Mouse (Mus musculus) liver, postnatal 0 days (tissue): ENCODE data around the gene Gpr142.

Experiments used
- CTCF ChIP-seq: sonication (generic); IDR thresholded peaks from 2 replicates; pipeline ENCODE4 v1.5.1; 2016; ENCODE audit warnings: antibody characterized with exemption, low read depth
- EP300 ChIP-seq: IDR thresholded peaks from 2 replicates; pipeline ENCODE4 v1.6.1; 2016; ENCODE audit warnings: antibody characterized with exemption, low read depth, mild to moderate bottlenecking

DNA sequence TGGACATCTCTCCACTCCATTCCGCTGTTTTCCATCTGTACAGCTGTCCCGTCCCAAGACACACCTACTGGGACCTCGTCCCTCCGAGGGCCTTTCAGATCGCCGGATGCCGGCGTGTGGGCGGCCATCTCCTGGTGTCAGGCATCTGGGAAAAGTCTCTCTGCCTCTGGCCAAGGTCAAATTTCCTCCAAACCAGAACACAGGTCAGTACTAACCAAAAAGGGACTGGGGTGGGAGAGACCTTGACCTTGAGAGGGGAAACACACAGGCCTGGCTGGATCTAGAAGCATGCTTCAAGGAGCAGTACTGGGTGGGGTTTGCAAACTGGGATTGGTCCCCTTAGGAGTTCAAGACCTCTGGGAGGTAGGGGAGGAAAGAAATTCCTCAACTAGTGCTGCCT lies 9.0 kb upstream of the Gpr142 start:
- TF ChIP-seq CTCF (no peak), EP300 (no peak)
